Mouse (Mus musculus): ENCODE data around the gene Slc27a5. TPM values are rescaled to one million over a fixed set of nuclear protein-coding genes. Genes with fewer than 3 reads are reported as not detected.

The Slc27a5 gene
- 0.14 and 0.18 TPM in 2 replicates for polyA plus RNA-seq (2016; fragmentation: Nextera tagmentation; extraction: Ambion mirVana)

GRCm38 (mm10) chr7:12998053-12998452, at the start of gene Slc27a5:
Gene Slc27a5, minus strand, starts transcription at chr7:12998192.
- Histone ChIP-seq H3K4me3 (replicated peaks) (no peak within 1 kb of the TSS), H3K4me2 (no peak within 1 kb of the TSS), H3K36me3 (replicated peaks) (no peaks in the 10 kb centered on the region; the same call in 1 of the 2 replicates), H3K9ac (no peak within 1 kb of the TSS), H3K4me1 (no peaks in the 10 kb centered on the region), H3K27ac (no peak within 1 kb of the TSS), H3K27me3 (0 out of 2 replicates have a peak, but pooled peaks cover 4% of the 10 kb centered on the region), H3K9me3 (no peaks in the 10 kb centered on the region)
- no peak for ATAC-seq (ENCODE audit: low FRiP score)
- WGBS: 76% methylated on average over 5 of the region's 5 CpGs

- H3K4me1 ChIP-seq: peaks cover 14% of the 10 kb centered on the region
- H3K4me2 ChIP-seq: no peak overlapping the region
- H3K36me3 ChIP-seq (replicated peaks): no peaks in the 10 kb centered on the region
- peak; percentile 53 for ATAC-seq (ENCODE audit: low FRiP score)
- WGBS: 9% methylated on average over 2 of the region's 2 CpGs
- no peak overlapping the region for H3K27ac ChIP-seq
- no peak overlapping the region for H3K9ac ChIP-seq
- no peak overlapping the region for H3K4me3 ChIP-seq (replicated peaks)
- 0 out of 2 replicates have a peak, but pooled peaks cover 5% of the 10 kb centered on the region for H3K9me3 ChIP-seq
- peaks cover 47% of the 10 kb centered on the region for H3K27me3 ChIP-seq
Measured at GRCm38 (mm10) chr7:13046084-13046483, 48.1 kb upstream of the Slc27a5 start.

GRCm38 (mm10) chr7:13044254-13044625, 46.2 kb upstream of the Slc27a5 start:
- H3K4me3 ChIP-seq (replicated peaks): peak overlapping the region; percentile 48
- peak overlapping the region; percentile 85 for H3K4me2 ChIP-seq
- H3K4me1 ChIP-seq: peaks cover 17% of the 10 kb centered on the region
- 0 out of 2 replicates have a peak, but pooled peaks cover 5% of the 10 kb centered on the region for H3K9me3 ChIP-seq
- peak overlapping the region; percentile 73 for H3K9ac ChIP-seq
- peaks cover 53% of the 10 kb centered on the region for H3K27me3 ChIP-seq
- 3% methylated on average over 23 of the region's 23 CpGs for WGBS
- H3K36me3 ChIP-seq (replicated peaks): no peaks in the 10 kb centered on the region
- ATAC-seq (ENCODE audit: low FRiP score): peak; percentile 31; the same call in 1 of the 2 replicates
- H3K27ac ChIP-seq: no peak overlapping the region

GRCm38 (mm10) chr7:13043445-13044253, 45.7 kb upstream of the Slc27a5 start:
- Histone ChIP-seq H3K4me1 (peaks cover 22% of the 10 kb centered on the region), H3K27ac (no peak overlapping the region), H3K9me3 (0 out of 2 replicates have a peak, but pooled peaks cover 5% of the 10 kb centered on the region), H3K4me2 (peak overlapping the region; percentile 85), H3K36me3 (replicated peaks) (no peaks in the 10 kb centered on the region), H3K4me3 (replicated peaks) (peak overlapping the region; percentile 48), H3K27me3 (peaks cover 53% of the 10 kb centered on the region), H3K9ac (peak overlapping the region; percentile 73)
- ATAC-seq (ENCODE audit: low FRiP score): peak; percentile 52
- 4% methylated on average over 88 of the region's 88 CpGs for WGBS

- peaks cover 24% of the 10 kb centered on the region for H3K4me1 ChIP-seq
- H3K4me3 ChIP-seq (replicated peaks): peak overlapping the region; percentile 48
- H3K9me3 ChIP-seq: 0 out of 2 replicates have a peak, but pooled peaks cover 5% of the 10 kb centered on the region
- peaks cover 53% of the 10 kb centered on the region for H3K27me3 ChIP-seq
- ATAC-seq (ENCODE audit: low FRiP score): no peak
- H3K9ac ChIP-seq: peak overlapping the region; percentile 73
- H3K27ac ChIP-seq: no peak overlapping the region
- WGBS: 40% methylated on average over 16 of the region's 16 CpGs
- H3K4me2 ChIP-seq: peak overlapping the region; percentile 85
- no peaks in the 10 kb centered on the region for H3K36me3 ChIP-seq (replicated peaks)
Measured at GRCm38 (mm10) chr7:13043120-13043444, 45.1 kb upstream of the Slc27a5 start.

- Histone ChIP-seq H3K27me3 (peaks cover 53% of the 10 kb centered on the region), H3K9me3 (0 out of 2 replicates have a peak, but pooled peaks cover 5% of the 10 kb centered on the region), H3K4me3 (replicated peaks) (no peak overlapping the region), H3K9ac (no peak overlapping the region), H3K27ac (no peak overlapping the region), H3K36me3 (replicated peaks) (no peaks in the 10 kb centered on the region), H3K4me1 (peaks cover 24% of the 10 kb centered on the region), H3K4me2 (no peak overlapping the region)
- no peak for ATAC-seq (ENCODE audit: low FRiP score)
- 77% methylated on average over 6 of the region's 6 CpGs for WGBS
Measured at GRCm38 (mm10) chr7:13042511-13042910, 44.5 kb upstream of the Slc27a5 start.

GRCm38 (mm10) chr7:13041256-13041655, 43.3 kb upstream of the Slc27a5 start:
- Histone ChIP-seq H3K4me2 (no peak overlapping the region), H3K27ac (no peak overlapping the region), H3K4me3 (replicated peaks) (no peak overlapping the region), H3K9me3 (0 out of 2 replicates have a peak, but pooled peaks cover 5% of the 10 kb centered on the region), H3K9ac (no peak overlapping the region), H3K27me3 (peaks cover 53% of the 10 kb centered on the region), H3K4me1 (peaks cover 32% of the 10 kb centered on the region), H3K36me3 (replicated peaks) (peaks cover 4% of the 10 kb centered on the region)
- 78% methylated on average over 1 of the region's 1 CpGs for WGBS
- ATAC-seq (ENCODE audit: low FRiP score): no peak

GRCm38 (mm10) chr7:13039181-13039580, 41.2 kb upstream of the Slc27a5 start:
- Histone ChIP-seq H3K27ac (no peak overlapping the region), H3K9ac (peak overlapping the region; percentile 97), H3K36me3 (replicated peaks) (peaks cover 17% of the 10 kb centered on the region), H3K4me1 (peaks cover 41% of the 10 kb centered on the region), H3K9me3 (0 out of 2 replicates have a peak, but pooled peaks cover 5% of the 10 kb centered on the region), H3K27me3 (peaks cover 36% of the 10 kb centered on the region), H3K4me2 (peak overlapping the region; percentile 91), H3K4me3 (replicated peaks) (peak overlapping the region; percentile 78)
- ATAC-seq (ENCODE audit: low FRiP score): no peak
- WGBS: 94% methylated on average over 1 of the region's 1 CpGs

GRCm38 (mm10) chr7:13038621-13039169, 40.7 kb upstream of the Slc27a5 start:
- Histone ChIP-seq H3K27ac (peak overlapping the region; percentile 100), H3K36me3 (replicated peaks) (peaks cover 17% of the 10 kb centered on the region), H3K9ac (peak overlapping the region; percentile 97), H3K9me3 (0 out of 2 replicates have a peak, but pooled peaks cover 3% of the 10 kb centered on the region), H3K27me3 (peaks cover 32% of the 10 kb centered on the region), H3K4me2 (peak overlapping the region; percentile 91), H3K4me3 (replicated peaks) (peak overlapping the region; percentile 78), H3K4me1 (peaks cover 41% of the 10 kb centered on the region)
- no peak for ATAC-seq (ENCODE audit: low FRiP score)
- 28% methylated on average over 15 of the region's 15 CpGs for WGBS

- ATAC-seq (ENCODE audit: low FRiP score): peak; percentile 92
- peaks cover 40% of the 10 kb centered on the region for H3K4me1 ChIP-seq
- peak within 1 kb of the TSS; percentile 100 for H3K27ac ChIP-seq
- H3K9me3 ChIP-seq: no peaks in the 10 kb centered on the region
- under 1% methylated on average over 51 of the region's 65 CpGs for WGBS
- H3K4me2 ChIP-seq: peak within 1 kb of the TSS; percentile 91
- peaks cover 25% of the 10 kb centered on the region for H3K27me3 ChIP-seq
- peaks cover 22% of the 10 kb centered on the region for H3K36me3 ChIP-seq (replicated peaks)
- H3K4me3 ChIP-seq (replicated peaks): peak within 1 kb of the TSS; percentile 78
- peak within 1 kb of the TSS; percentile 97 for H3K9ac ChIP-seq
Measured at GRCm38 (mm10) chr7:13037901-13038555, 40.0 kb upstream of the Slc27a5 start, which contains the start of gene Ube2m. Gene Ube2m, minus strand, starts transcription at chr7:13038275.

GRCm38 (mm10) chr7:13037366-13037765, 39.4 kb upstream of the Slc27a5 start:
- ATAC-seq (ENCODE audit: low FRiP score): peak; percentile 7; the same call in 1 of the 2 replicates
- Histone ChIP-seq H3K27me3 (peaks cover 18% of the 10 kb centered on the region), H3K27ac (peak overlapping the region; percentile 100), H3K9me3 (no peaks in the 10 kb centered on the region), H3K4me1 (peaks cover 47% of the 10 kb centered on the region), H3K36me3 (replicated peaks) (peaks cover 29% of the 10 kb centered on the region), H3K4me2 (peak overlapping the region; percentile 91), H3K9ac (peak overlapping the region; percentile 97), H3K4me3 (replicated peaks) (peak overlapping the region; percentile 78)
- WGBS: under 1% methylated on average over 32 of the region's 33 CpGs

- peak overlapping the region; percentile 100; the same call in 1 of the 2 replicates for H3K27ac ChIP-seq
Measured at GRCm38 (mm10) chr7:13036806-13037205, 38.8 kb upstream of the Slc27a5 start.

More at GRCm38 (mm10) chr7:13036806-13037205, 38.8 kb upstream of the Slc27a5 start:
- Histone ChIP-seq H3K4me3 (replicated peaks) (peak overlapping the region; percentile 78), H3K4me1 (peaks cover 47% of the 10 kb centered on the region), H3K9ac (peak overlapping the region; percentile 97), H3K9me3 (no peaks in the 10 kb centered on the region), H3K36me3 (replicated peaks) (peaks cover 35% of the 10 kb centered on the region), H3K27me3 (peaks cover 13% of the 10 kb centered on the region), H3K4me2 (peak overlapping the region; percentile 91)
- WGBS: 46% methylated on average over 4 of the region's 4 CpGs
- no peak for ATAC-seq (ENCODE audit: low FRiP score)
